Mouse (Mus musculus) cerebellum, adult 11-12 months (tissue): ENCODE results near the gene Olfr844.

Experiments
- DNase-seq: peaks from one replicate; pipeline ENCODE4 v3.0.0; 2022

Olfr844 gene

DNA sequence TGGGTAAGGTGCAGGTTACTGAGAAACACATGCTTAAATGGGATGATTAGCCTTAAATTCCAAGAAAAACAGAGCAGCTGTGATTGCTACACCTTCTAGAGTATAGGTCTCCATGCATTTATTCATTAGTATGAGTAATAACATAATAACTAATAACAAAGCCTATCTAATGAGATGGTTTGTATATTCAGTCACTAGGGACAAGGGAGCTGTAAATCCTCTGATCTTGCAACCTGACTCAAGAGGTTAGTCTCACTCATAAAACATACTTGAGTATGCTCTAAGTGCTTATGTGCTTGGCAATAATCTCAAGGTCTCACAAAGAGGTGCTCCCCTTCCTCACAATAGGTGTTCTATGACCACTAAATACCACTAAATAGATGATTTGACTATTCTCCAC, at the start of gene Olfr844:
TSS of gene Olfr844 (plus strand) at position 301 of the 400 bp plus-strand sequence.
- no peak for DNase-seq

GRCm38 (mm10) chr9:19336157-19336556, 20.0 kb downstream of the Olfr844 start, which contains the start of gene Olfr845:
Olfr845 (plus strand) TSS chr9:19336457.
- DNase-seq = no peak

DNA sequence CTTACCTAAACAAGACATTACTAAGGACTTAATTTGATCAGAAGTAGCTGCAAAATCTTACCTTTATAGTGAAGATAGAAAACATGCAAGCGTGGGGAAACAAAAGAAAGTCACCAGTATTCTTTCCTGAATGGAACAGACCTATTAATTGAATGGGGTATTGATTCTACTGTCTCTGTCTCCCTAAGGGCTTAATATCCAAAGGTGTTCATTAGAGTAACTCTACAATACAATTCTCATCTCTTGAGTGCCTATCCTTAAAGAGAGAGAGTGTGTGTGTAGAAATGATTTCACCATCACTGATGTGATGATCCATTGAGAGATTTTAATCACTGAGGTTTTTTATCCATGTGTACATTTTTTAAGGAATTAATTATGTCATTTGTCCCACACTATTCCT, 47.8 kb downstream of the Olfr844 start, which contains the start of gene Olfr846:
TSS of gene Olfr846 (minus strand) at position 101 of the 400 bp plus-strand sequence.
- DNase-seq = no peak
